In genomic region chr14:27183501-27184230, GRCm38 (mm10) we compare ENCODE assay signal across 9 mouse cellular contexts.
DNase-seq lines count a peak whose midpoint lies in the region; ATAC-seq and TF ChIP-seq lines count a peak whose summit lies in the region.
"Had no signal": no experiment of that assay in that cellular context is flagged by ENCODE, and none has a peak within 500 bp of the region (broad histone marks: within the 10 kb centered on the region; RNA-seq: fewer than 3 reads in every experiment).

No protein-coding gene starts in this region.

- intact Hi-C loops in heart, adult 2 months (cut with DNase I), result loop anchor here (1.0 to 2.0 kb wide), 2 partner anchors 74 to 153 kb away; no protein-coding TSS in a partner anchor

- H3K4me3 ChIP-seq in heart, adult 2 months, result no peak overlapping the region
- no peak overlapping the region for H3K4me3 ChIP-seq in heart, embryonic 11.5 days (ENCODE audit: low read depth, low read length)
- H3K4me3 ChIP-seq in CH12.LX (replicated peaks in 1 of 3; ENCODE audit: low read depth in 2 of 3, low read length in 2 of 3, poor library complexity in 1 of 3), result no peak overlapping the region
- H3K4me3 ChIP-seq: liver, embryonic 15.5 days had no signal

- peak; percentile 53 to 67 for DNase-seq in heart, adult 2 months
- peak; percentile 62 for DNase-seq in CH12.LX (ENCODE audit: extremely low read depth)
- DNase-seq in cerebellum, adult 11-12 months, result peak; percentile 28
- DNase-seq in gastrocnemius, postnatal 10 days, result peak; percentile 76
- DNase-seq in layer of hippocampus, postnatal 10 days (ENCODE audit: low spot score in 2 of 2), result peak; percentile 83 to 85
- peak; percentile 38 to 71 for DNase-seq in thymus, postnatal 10 days (ENCODE audit: low spot score in 2 of 2)

- TF ChIP-seq CTCF in heart, adult 2 months (IDR thresholded peaks at IDR 0.05), result peak; percentile 85
- peak in 1 of 2 experiments; percentile 78; a peak in 3 of 4 replicates for TF ChIP-seq CTCF in CH12.LX (conservative IDR thresholded peaks at IDR 0.05 in 1 of 2, IDR thresholded peaks at IDR 0.05 in 1 of 2; ENCODE audit: low read depth in 2 of 2, low read length in 2 of 2)

- 0 out of 2 replicates have a peak, but pooled peaks cover 2% of the 10 kb centered on the region for H3K36me3 ChIP-seq in heart, adult 2 months (ENCODE audit: control insufficient read depth, insufficient read depth, low read length)
- no peaks in the 10 kb centered on the region for H3K36me3 ChIP-seq in heart, embryonic 11.5 days (ENCODE audit: control insufficient read depth, insufficient read depth, low read length)
- no peaks in the 10 kb centered on the region for H3K36me3 ChIP-seq in CH12.LX (replicated peaks in 1 of 2; ENCODE audit: control insufficient read depth in 1 of 2, insufficient read depth in 1 of 2, low read length in 1 of 2)
- H3K36me3 ChIP-seq: liver, embryonic 15.5 days had no signal

- TF ChIP-seq EP300 in heart, adult 2 months (IDR thresholded peaks at IDR 0.05; ENCODE audit: insufficient read depth, low read depth, low read length), result no peak
- TF ChIP-seq EP300 in CH12.LX (IDR thresholded peaks at IDR 0.05; ENCODE audit: low read length), result no peak

- 55% methylated on average over 16 of the region's 16 CpGs for WGBS in heart, adult 2 months
- WGBS in heart, embryonic 11.5 days (ENCODE audit: insufficient replicate concordance), result 57% methylated on average over 16 of the region's 16 CpGs

- in situ Hi-C loops in CH12.LX (cut with MboI; ENCODE audit: low pct_ligation_motif_present, low pct_unique_long_range_greater_than_20kb, low sequenced_read_pairs), result loop anchor here (25.0 kb wide), 1 partner anchor 404 kb away; no protein-coding TSS in a partner anchor

- no peak for ATAC-seq in heart, embryonic 11.5 days (replicated peaks; ENCODE audit: insufficient number of reproducible peaks, low FRiP score, low TSS enrichment)
- ATAC-seq in megakaryocyte progenitor cell, adult 5-6 weeks (replicated peaks; ENCODE audit: poor library complexity), result 0 out of 2 replicates have a peak, but pooled peaks have one; percentile 42

- no peak for TF ChIP-seq POLR2A in heart, adult 2 months (IDR thresholded peaks at IDR 0.05; ENCODE audit: insufficient read depth, low read depth, low read length)
- TF ChIP-seq POLR2A in CH12.LX (IDR thresholded peaks at IDR 0.05; ENCODE audit: low read depth, low read length), result no peak

- no peaks in the 10 kb centered on the region for H3K9me3 ChIP-seq in heart, embryonic 11.5 days (replicated peaks; ENCODE audit: control insufficient read depth, low read length)
- no peaks in the 10 kb centered on the region for H3K9me3 ChIP-seq in CH12.LX (replicated peaks; ENCODE audit: low read length)
- H3K9me3 ChIP-seq: liver, embryonic 15.5 days had no signal

- dilution Hi-C loops in CH12.LX (cut with MboI; ENCODE audit: extremely low pct_ligation_motif_present, extremely low pct_unique_long_range_greater_than_20kb, low sequenced_read_pairs), result no loop called here

- no peak overlapping the region for H3K9ac ChIP-seq in heart, adult 2 months (ENCODE audit: low read depth, low read length)
- H3K9ac ChIP-seq in heart, embryonic 11.5 days (ENCODE audit: low read depth, low read length), result no peak overlapping the region
- no peak overlapping the region for H3K9ac ChIP-seq in CH12.LX (ENCODE audit: insufficient read depth, low read depth)
- H3K9ac ChIP-seq: liver, embryonic 15.5 days had no signal

- H3K4me1 ChIP-seq in heart, adult 2 months (ENCODE audit: control insufficient read depth, insufficient read depth, low read length), result peaks cover 30% of the 10 kb centered on the region
- peaks cover 13% of the 10 kb centered on the region for H3K4me1 ChIP-seq in heart, embryonic 11.5 days (ENCODE audit: control insufficient read depth, insufficient read depth, low read length)
- H3K4me1 ChIP-seq in CH12.LX (ENCODE audit: control insufficient read depth in 1 of 2, insufficient read depth in 2 of 2), result peaks cover 0 to under 1% of the 10 kb centered on the region in 2 experiments; a peak in 1 of 4 replicates

- H3K4me2 ChIP-seq in heart, embryonic 11.5 days, result no peak overlapping the region
- no peak overlapping the region for H3K4me2 ChIP-seq in CH12.LX (ENCODE audit: insufficient read depth, low read depth, poor library complexity, severe bottlenecking)
- H3K4me2 ChIP-seq: liver, embryonic 15.5 days had no signal

- no peaks in the 10 kb centered on the region for H3K79me2 ChIP-seq in heart, adult 2 months (replicated peaks; ENCODE audit: control insufficient read depth, insufficient read depth, low read length)
- no peaks in the 10 kb centered on the region for H3K79me2 ChIP-seq in CH12.LX (replicated peaks; ENCODE audit: control insufficient read depth, extremely low read depth, insufficient read depth, poor library complexity, severe bottlenecking)

- peak; percentile 73 for TF ChIP-seq RAD21 in CH12.LX (IDR thresholded peaks at IDR 0.05; ENCODE audit: low read depth, low read length)

- H3K27me3 ChIP-seq in heart, adult 2 months (ENCODE audit: control insufficient read depth, insufficient read depth, low read length), result no peaks in the 10 kb centered on the region
- no peaks in the 10 kb centered on the region for H3K27me3 ChIP-seq in heart, embryonic 11.5 days (ENCODE audit: control insufficient read depth, insufficient read depth, low read length)
- no peaks in the 10 kb centered on the region for H3K27me3 ChIP-seq in CH12.LX (replicated peaks)
- H3K27me3 ChIP-seq: liver, embryonic 15.5 days had no signal

- H3K27ac ChIP-seq in heart, adult 2 months, result no peak overlapping the region
- H3K27ac ChIP-seq in heart, embryonic 11.5 days (ENCODE audit: low read depth, low read length), result no peak overlapping the region
- H3K27ac ChIP-seq in CH12.LX (ENCODE audit: insufficient read depth, low read depth), result no peak overlapping the region
- H3K27ac ChIP-seq: liver, embryonic 15.5 days had no signal

TF ChIP-seq in CH12.LX, 34 proteins besides CTCF, POLR2A, EP300 and RAD21:
- TF ChIP-seq SMC3 (IDR thresholded peaks at IDR 0.05; ENCODE audit: low read depth, low read length) (peak; percentile 83), MAFK (IDR thresholded peaks at IDR 0.05; ENCODE audit: insufficient replicate concordance, low read length) (no peak), ZC3H11A (IDR thresholded peaks at IDR 0.05; ENCODE audit: low read depth, low read length) (0 out of 2 replicates have a peak, but pooled peaks have one; percentile 7)

Comparison
In these comparisons a context has a peak if more than half of its experiments do, and no peak if none do; other contexts are left out.
1. DNase-seq: peak in every context shown above with its lines; median percentile 84 in layer of hippocampus, postnatal 10 days; 76 in gastrocnemius, postnatal 10 days; 62 in CH12.LX; 60 in heart, adult 2 months; 54 in thymus, postnatal 10 days; 28 in cerebellum, adult 11-12 months.